Mouse (Mus musculus) liver, adult (tissue): Measurements from ENCODE around the gene Cabin1.

Experiments
- GATA4 ChIP-seq: IDR thresholded peaks from 2 replicates; pipeline ENCODE4 v1.6.1; 2014; ENCODE audit warnings: mild to moderate bottlenecking, low read length; ENCODE audit not compliant: insufficient replicate concordance

Cabin1 gene

DNA sequence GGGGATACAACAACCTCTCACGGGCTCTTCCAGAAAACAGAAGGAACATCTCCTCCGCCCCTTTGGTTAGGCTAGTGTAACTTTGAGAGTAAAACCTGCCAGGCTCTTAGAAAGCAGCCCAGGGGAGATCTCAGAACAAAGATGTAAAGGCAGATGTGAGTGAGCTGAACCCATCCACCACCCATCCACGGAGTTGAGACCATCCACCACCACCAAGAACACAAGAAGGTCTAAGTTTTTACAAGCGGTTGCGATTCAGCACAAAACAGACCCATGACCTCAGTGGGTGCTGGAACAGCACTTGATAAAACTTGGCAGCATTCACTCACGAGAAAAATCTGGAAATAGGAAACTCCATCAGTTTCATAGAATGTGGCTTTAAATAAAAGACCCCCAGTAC is 138.2 kb downstream of the Cabin1 start:
- no peak for TF ChIP-seq GATA4

DNA sequence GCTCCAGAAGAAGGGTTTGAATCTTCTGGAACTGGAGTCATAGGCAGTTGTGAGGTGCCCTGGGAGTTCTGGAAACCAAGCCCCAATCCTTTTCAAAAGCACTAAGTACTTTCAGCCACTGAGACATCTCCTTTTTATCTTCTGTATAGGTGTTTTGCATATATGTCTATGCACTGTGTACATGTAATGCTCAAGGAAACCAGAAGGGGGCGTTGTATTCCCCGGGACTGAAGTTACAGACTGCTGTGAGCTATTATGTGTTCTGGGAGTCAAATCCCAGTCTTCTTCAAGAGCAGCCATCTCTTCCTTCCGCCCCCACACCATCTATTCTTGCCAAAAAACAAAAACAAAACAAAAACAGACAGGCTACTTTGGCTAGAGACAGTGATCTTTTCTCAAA is 143.3 kb downstream of the Cabin1 start:
- TF ChIP-seq GATA4, result no peak

DNA sequence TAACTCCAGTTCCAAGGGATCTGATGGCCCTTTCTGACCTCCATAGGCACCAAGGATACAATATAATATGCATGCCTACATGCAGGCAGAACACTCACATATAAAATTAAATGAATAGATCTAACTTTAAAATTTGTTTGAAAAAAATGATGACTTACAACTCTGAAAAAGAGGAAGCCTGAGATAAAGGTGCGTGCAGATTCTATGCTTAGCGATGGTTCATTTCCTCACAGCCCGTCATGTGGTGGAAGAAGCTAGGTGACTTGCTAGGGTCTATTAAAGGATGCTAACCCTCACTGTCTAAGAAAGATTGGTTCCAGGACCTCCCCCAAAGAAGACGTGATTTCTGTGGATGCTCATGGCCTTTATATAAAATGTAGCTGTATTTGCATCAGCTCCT is 148.1 kb downstream of the Cabin1 start:
- no peak for TF ChIP-seq GATA4

DNA sequence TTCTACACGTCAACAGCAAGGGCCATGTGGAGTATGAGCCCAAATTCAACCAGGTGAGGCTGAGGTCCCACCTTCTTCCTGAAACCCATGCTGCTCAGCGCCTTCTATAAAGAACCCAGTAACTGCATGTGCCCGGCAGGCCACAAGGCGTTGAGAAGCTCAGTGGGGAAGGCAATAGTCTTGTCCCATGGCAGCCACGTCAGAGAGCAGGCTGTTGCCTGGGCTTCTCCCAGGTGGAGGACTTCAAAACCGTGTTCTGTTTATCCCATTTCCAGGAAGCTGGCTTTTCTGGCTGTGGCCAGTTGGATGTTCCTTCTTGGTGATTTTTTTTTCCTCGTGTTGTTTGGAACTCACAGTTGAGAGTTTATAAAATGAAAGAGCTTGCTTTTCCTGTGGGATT is 153.7 kb downstream of the Cabin1 start:
- TF ChIP-seq GATA4, result no peak

DNA sequence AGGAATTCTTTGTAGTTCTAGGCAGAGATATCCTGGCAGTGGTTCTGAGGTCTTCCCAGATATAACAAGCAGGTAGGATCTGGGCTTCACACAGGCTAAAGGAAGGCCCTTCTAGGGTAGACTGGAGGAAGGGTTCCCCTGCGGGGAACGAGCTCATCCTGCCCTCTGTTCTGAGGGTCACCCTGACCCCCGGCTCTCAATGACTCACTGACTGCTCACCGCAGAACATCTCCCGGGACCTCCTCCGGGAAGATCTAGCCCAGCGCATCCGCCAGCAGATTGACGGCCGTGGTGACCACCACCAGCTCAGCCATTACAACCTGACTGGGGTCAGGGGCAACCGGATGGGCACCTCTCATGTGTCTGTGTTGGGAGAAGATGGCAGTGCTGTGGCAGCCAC is 155.2 kb downstream of the Cabin1 start:
- TF ChIP-seq GATA4, result no peak

DNA sequence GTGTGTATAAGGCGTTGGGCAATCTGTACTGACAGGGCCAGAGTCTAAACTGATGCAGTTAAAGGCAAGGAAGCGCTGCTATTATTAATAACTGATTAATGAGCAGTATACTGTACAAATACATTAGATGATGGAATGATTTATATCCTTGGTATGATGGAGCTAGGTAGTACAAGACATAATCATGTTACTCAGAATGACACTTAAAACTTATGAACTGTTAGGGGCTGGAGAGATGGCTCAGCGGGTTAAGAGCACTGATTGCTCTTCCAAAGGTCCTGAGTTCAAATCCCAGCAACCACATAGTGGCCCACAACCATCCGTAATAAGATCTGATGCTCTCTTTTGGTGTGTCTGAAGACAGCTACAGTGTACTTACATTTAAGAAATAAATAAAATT is 156.9 kb downstream of the Cabin1 start:
- no peak for TF ChIP-seq GATA4

GRCm38 (mm10) chr10:75605162-75605846 is 158.8 kb downstream of the Cabin1 start:
- no peak for TF ChIP-seq GATA4

DNA sequence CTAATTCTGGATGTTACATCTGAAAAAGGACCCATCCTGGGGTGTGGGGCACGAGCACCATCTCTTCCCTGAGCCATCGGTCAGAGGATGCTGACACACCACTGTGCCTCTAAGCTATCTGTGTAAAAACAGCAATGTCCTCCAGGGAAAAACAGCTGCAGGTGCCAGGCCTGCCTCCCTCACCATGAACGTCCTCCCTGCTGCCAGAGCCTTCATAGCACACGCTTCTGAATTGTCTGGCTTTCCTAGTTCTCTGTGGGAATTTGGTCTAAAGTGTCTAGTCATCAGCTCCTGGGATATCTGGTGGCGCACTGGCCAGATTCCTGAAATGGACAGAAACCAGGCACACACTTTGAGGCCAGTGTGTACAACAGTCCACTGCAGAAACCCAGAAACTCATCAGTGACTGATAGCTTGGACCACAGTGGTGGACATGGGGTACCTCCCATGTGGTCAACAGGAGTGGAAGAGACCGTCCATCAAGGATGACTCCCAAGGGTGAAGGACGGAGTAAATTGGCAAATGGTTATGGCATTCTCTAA is 163.9 kb downstream of the Cabin1 start:
- no peak for TF ChIP-seq GATA4
